Mouse (Mus musculus) G1E (cell line): ENCODE results near the gene Efnb1. TPM values are rescaled to one million over a fixed set of nuclear protein-coding genes. Genes with fewer than 3 reads are reported as not detected.

Source experiments
- ATAC-seq: 2 replicates; pipeline ENCODE4 v1.8.0; 2016; ENCODE audit warnings: mild to moderate bottlenecking; ENCODE audit not compliant: insufficient number of reproducible peaks, poor library complexity, low FRiP score, severe bottlenecking; ENCODE audit errors: extremely low read depth
- DNase-seq: peaks from one replicate; pipeline ENCODE4 v3.0.0; 2012; ENCODE audit warnings: low spot score
- H3K27me3 ChIP-seq: 2 replicates; pipeline ENCODE4 v1.6.1; 2012; ENCODE audit warnings: mild to moderate bottlenecking, low read length, inconsistent platforms; ENCODE audit not compliant: insufficient read depth
- H3K36me3 ChIP-seq: replicated peaks from 2 replicates; pipeline ENCODE3; 2012; ENCODE audit warnings: mild to moderate bottlenecking, inconsistent platforms
- H3K4me1 ChIP-seq: 2 replicates; pipeline ENCODE4 v1.6.1; 2012; ENCODE audit warnings: low read depth, low read length, inconsistent platforms, mixed read lengths; ENCODE audit not compliant: insufficient read depth
- H3K4me3 ChIP-seq: 2 replicates; pipeline ENCODE4 v1.5.1; 2012; ENCODE audit warnings: low read depth, mild to moderate bottlenecking, inconsistent platforms, low read length, moderate library complexity, mixed read lengths
- H3K9me3 ChIP-seq: replicated peaks from 2 replicates; pipeline ENCODE4 v1.6.1; 2012; ENCODE audit warnings: inconsistent platforms
- CTCF ChIP-seq: IDR thresholded peaks from 2 replicates; pipeline ENCODE4 v1.5.1; 2012; ENCODE audit warnings: low read depth, low read length, inconsistent platforms, mixed read lengths
- GATA1 ChIP-seq: IDR thresholded peaks from 2 replicates; pipeline ENCODE4 v1.6.1; 2012; ENCODE audit warnings: borderline replicate concordance, low read length, inconsistent platforms, mixed read lengths
- GATA2 ChIP-seq: IDR thresholded peaks from 2 replicates; pipeline ENCODE4 v1.6.1; 2012; ENCODE audit warnings: low read depth, low read length, inconsistent platforms, borderline replicate concordance
- POLR2AphosphoS5 ChIP-seq: IDR thresholded peaks from 2 replicates; pipeline ENCODE4 v1.6.1; 2012; ENCODE audit warnings: low read depth, low read length, inconsistent platforms; ENCODE audit not compliant: insufficient replicate concordance
- TAL1 ChIP-seq: conservative IDR thresholded peaks from 2 replicates; pipeline ENCODE4 v1.6.1; 2012; ENCODE audit warnings: low read depth, low read length, inconsistent platforms, mixed read lengths
- polyA plus RNA-seq: library from polyadenylated mRNA; stranded (reverse); fragments of >175 nt; gene quantifications from 2 replicates; pipeline ENCODE4 v1.2.3, GENCODE M21; 2012
- total RNA-seq, 2 experiments: library from RNA; stranded (forward) in 1 of 2; stranded (reverse) in 1 of 2; fragments of 200-1000 nt in 1 of 2; fragments of >200 nt in 1 of 2; fragmentation: Nextera tagmentation in 1 of 2; gene quantifications; 2 replicates each; pipeline ENCODE4 v1.2.3; 2014 to 2017

The Efnb1 gene
- total and polyA plus RNA-seq, 3 experiments, result not detected

- no peak for TF ChIP-seq TAL1
- TF ChIP-seq GATA2, result no peak
- no peak for TF ChIP-seq GATA1
- no peak for TF ChIP-seq CTCF
- TF ChIP-seq POLR2AphosphoS5, result no peak
- no peak for ATAC-seq
- Histone ChIP-seq H3K9me3 (no peaks in the 10 kb centered on the region), H3K4me3 (no peak overlapping the region), H3K36me3 (no peaks in the 10 kb centered on the region), H3K4me1 (no peaks in the 10 kb centered on the region), H3K27me3 (no peaks in the 10 kb centered on the region)
- DNase-seq, result no peak
These were observed 12.4 kb downstream of the Efnb1 start for GRCm38 (mm10) chrX:99148061-99148905.

DNA sequence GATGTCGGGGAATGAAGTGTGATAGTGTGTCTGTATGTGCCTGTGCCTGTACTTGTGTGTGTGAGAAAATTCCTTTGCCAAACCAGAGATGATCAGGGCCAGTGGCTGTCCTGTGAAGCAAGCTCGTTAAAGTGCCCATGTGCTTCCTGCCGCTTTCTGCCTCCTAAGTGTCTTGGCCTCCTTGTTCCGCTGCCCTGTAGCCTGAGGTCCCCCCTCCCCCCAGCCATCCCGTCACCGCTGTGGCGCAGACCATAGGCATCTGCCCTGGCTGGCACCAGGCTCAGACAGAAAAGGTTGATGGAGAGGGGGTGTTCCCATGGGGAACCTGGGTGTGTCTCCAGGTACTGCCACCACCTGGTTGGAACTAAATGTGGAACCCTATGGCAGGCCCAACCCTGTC, 13.1 kb downstream of the Efnb1 start:
- no peak for TF ChIP-seq TAL1
- no peak for TF ChIP-seq GATA2
- TF ChIP-seq POLR2AphosphoS5, result no peak
- no peak for TF ChIP-seq GATA1
- TF ChIP-seq CTCF, result no peak
- H3K27me3 ChIP-seq, result no peaks in the 10 kb centered on the region
- no peak for ATAC-seq
- no peak for DNase-seq
- no peaks in the 10 kb centered on the region for H3K4me1 ChIP-seq
- H3K9me3 ChIP-seq, result no peaks in the 10 kb centered on the region
- H3K4me3 ChIP-seq, result no peak overlapping the region
- H3K36me3 ChIP-seq, result no peaks in the 10 kb centered on the region

GRCm38 (mm10) chrX:99149900-99150299, 14.0 kb downstream of the Efnb1 start:
- Histone ChIP-seq H3K9me3 (no peaks in the 10 kb centered on the region), H3K27me3 (no peaks in the 10 kb centered on the region), H3K4me1 (no peaks in the 10 kb centered on the region), H3K4me3 (no peak overlapping the region), H3K36me3 (no peaks in the 10 kb centered on the region)
- DNase-seq (no peak), ATAC-seq (no peak)
- TF ChIP-seq GATA2 (no peak), TAL1 (no peak), POLR2AphosphoS5 (no peak), GATA1 (no peak), CTCF (no peak)

DNA sequence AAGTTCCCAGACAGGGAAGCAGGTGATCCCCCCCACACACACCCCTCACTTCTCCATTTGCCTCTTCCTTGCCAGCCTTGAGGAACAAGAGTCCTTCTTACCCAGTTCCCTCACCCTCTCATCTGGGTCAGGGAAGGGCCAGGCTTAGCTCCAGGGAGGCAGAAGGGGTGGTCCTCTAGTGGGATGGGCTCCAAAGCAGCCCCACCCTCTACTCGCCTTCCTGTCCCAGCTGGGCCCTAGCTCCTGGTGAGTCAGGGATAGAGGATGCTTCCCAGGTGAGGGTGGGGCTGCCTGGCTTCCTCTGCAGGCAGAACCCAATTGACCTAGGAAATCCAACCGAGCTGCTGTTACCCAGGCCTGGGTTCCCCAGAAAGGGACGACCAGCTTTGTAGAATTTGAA, 14.8 kb downstream of the Efnb1 start:
- no peaks in the 10 kb centered on the region for H3K27me3 ChIP-seq
- ATAC-seq, result no peak
- DNase-seq, result no peak
- no peak overlapping the region for H3K4me3 ChIP-seq
- H3K9me3 ChIP-seq, result no peaks in the 10 kb centered on the region
- no peaks in the 10 kb centered on the region for H3K4me1 ChIP-seq
- no peaks in the 10 kb centered on the region for H3K36me3 ChIP-seq
- TF ChIP-seq GATA1, result no peak
- TF ChIP-seq GATA2, result no peak
- no peak for TF ChIP-seq CTCF
- no peak for TF ChIP-seq POLR2AphosphoS5
- no peak for TF ChIP-seq TAL1

DNA sequence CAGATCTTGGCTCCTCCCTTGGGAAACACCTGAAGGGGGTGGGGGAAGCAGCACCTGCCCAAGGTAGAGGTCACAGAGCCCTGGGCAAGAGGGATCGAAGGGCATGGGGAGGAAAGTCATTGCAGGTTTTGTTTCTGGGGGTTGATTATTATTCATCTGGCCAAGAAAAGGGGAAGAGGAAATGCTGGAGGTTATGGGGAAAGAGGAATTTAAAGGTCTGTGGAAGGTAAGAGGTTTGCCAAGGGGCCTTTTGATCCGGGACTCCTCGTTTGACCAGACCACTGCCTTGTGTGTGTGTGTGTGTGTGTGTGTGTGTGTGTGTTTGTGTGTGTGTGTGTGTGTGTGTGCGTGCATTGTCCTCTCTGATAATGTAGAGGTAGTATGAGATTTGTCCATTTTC, 15.5 kb downstream of the Efnb1 start:
- Histone ChIP-seq H3K4me3 (no peak overlapping the region), H3K27me3 (no peaks in the 10 kb centered on the region), H3K36me3 (no peaks in the 10 kb centered on the region), H3K9me3 (no peaks in the 10 kb centered on the region), H3K4me1 (no peaks in the 10 kb centered on the region)
- no peak for DNase-seq
- TF ChIP-seq TAL1 (no peak), POLR2AphosphoS5 (no peak), GATA1 (no peak), GATA2 (no peak), CTCF (no peak)
- ATAC-seq, result no peak

GRCm38 (mm10) chrX:99152141-99152540, 16.2 kb downstream of the Efnb1 start:
- H3K4me3 ChIP-seq, result no peak overlapping the region
- DNase-seq (no peak), ATAC-seq (no peak)
- TF ChIP-seq CTCF (no peak), TAL1 (no peak), GATA1 (no peak), GATA2 (no peak), POLR2AphosphoS5 (no peak)
- no peaks in the 10 kb centered on the region for H3K27me3 ChIP-seq
- H3K4me1 ChIP-seq, result no peaks in the 10 kb centered on the region
- no peaks in the 10 kb centered on the region for H3K9me3 ChIP-seq
- no peaks in the 10 kb centered on the region for H3K36me3 ChIP-seq
